ENCODE assay signal across 21 mouse cellular contexts in the genomic region with DNA sequence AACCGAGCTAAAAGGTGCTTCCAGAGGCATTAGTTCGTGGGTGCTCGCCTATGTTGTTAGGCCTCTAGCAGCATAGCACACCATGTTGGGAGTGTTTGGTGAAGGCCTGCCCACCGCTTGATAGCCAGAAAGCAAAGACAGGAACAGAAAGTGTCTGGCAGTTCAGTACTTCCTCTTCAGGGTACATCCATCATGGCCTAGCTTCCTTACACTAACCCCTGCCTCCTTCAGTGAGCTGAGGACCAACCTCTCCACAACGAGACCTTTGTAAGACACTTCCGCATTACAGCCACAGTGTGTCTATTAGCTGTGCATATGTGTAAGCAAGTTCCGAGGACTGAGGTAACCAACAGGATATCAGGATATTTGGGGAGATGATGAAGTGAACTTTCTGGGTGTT. TPM values are rescaled to one million over a fixed set of nuclear protein-coding genes. Genes with fewer than 3 reads are reported as not detected.
DNase-seq lines count a peak whose midpoint lies in the region; ATAC-seq and TF ChIP-seq lines count a peak whose summit lies in the region.
"Had no signal": no experiment of that assay in that cellular context is flagged by ENCODE, and none has a peak within 500 bp of the region (broad histone marks: within the 10 kb centered on the region; RNA-seq: fewer than 3 reads in every experiment).

No protein-coding gene starts in this region.

- ATAC-seq in megakaryocyte progenitor cell, adult 5-6 weeks (replicated peaks; ENCODE audit: poor library complexity): peak; percentile 91
- ATAC-seq: CD4-positive, CD25-positive, alpha-beta regulatory T cell, adult 4 months; forebrain, embryonic 14.5 days; hindbrain, embryonic 16.5 days had no signal

- intact Hi-C loops in left cerebral cortex, postnatal 14 days (cut with DNase I): no loop called here
- intact Hi-C loops in left cerebral cortex, adult 2 months (cut with DNase I): no loop called here

- TF ChIP-seq CTCF in left cerebral cortex, adult 2 months (IDR thresholded peaks at IDR 0.05): no peak
- TF ChIP-seq CTCF in bone marrow macrophage, adult 2 months (IDR thresholded peaks at IDR 0.05; ENCODE audit: low read depth, low read length): no peak

- H3K4me3 ChIP-seq in left cerebral cortex, adult 2 months: no peak overlapping the region
- peak overlapping the region; percentile 17 for H3K4me3 ChIP-seq in bone marrow macrophage, adult 2 months (ENCODE audit: insufficient read depth, low read length)
- H3K4me3 ChIP-seq: kidney, embryonic 15.5 days; liver, embryonic 15.5 days had no signal

- no peak for TF ChIP-seq POLR2A in bone marrow macrophage, adult 2 months (IDR thresholded peaks at IDR 0.05; ENCODE audit: borderline replicate concordance, low read depth, low read length)

- H3K27ac ChIP-seq in left cerebral cortex, adult 2 months: no peak overlapping the region
- peak overlapping the region; percentile 82 for H3K27ac ChIP-seq in bone marrow macrophage, adult 2 months (ENCODE audit: insufficient read depth, low read depth, low read length)
- H3K27ac ChIP-seq: kidney, embryonic 15.5 days; liver, embryonic 15.5 days had no signal

- DNase-seq in left cerebral cortex, postnatal 14 days (ENCODE audit: low spot score in 2 of 2): peak; percentile 14 to 35
- no peak for DNase-seq in left cerebral cortex, adult 2 months (ENCODE audit: extremely low spot score in 1 of 2, low spot score in 2 of 2)
- peak; percentile 63 for DNase-seq in A20 (ENCODE audit: low read depth, low spot score)
- no peak for DNase-seq in thymus, postnatal 0 days (ENCODE audit: low spot score)
- DNase-seq in layer of hippocampus, postnatal 25 days (ENCODE audit: extremely low spot score in 1 of 2, low spot score in 1 of 2): no peak
- DNase-seq in T-cell, adult 2 months (ENCODE audit: low spot score): no peak
- DNase-seq: adrenal gland, postnatal 25 days; cerebellum, postnatal 14 days; heart, postnatal 14 days; right cerebral cortex, postnatal 25 days; thymus, postnatal 25 days had no signal

- peaks cover 56% of the 10 kb centered on the region for H3K4me1 ChIP-seq in bone marrow macrophage, adult 2 months (ENCODE audit: control insufficient read depth, insufficient read depth, low read length)
- H3K4me1 ChIP-seq: kidney, embryonic 15.5 days; liver, embryonic 15.5 days had no signal

RNA-seq across cellular contexts. Expression of a gene that starts 10.4 kb away (rescaled TPM):
- total RNA-seq in left cerebral cortex, postnatal 14 days (2021): not detected
- not detected for total RNA-seq in left cerebral cortex, adult 2 months (2021)
- polyA plus RNA-seq in bone marrow macrophage, adult 2 months (2012; ENCODE audit: insufficient read depth, insufficient read length, missing spikeins): not detected in 2 replicates
- total RNA-seq in megakaryocyte progenitor cell, adult 5-6 weeks (2015): not detected in 2 replicates
- not detected in 2 replicates for total RNA-seq in megakaryocyte progenitor cell, adult 5-6 weeks (2017)
- 0.06 TPM in 1 of 2 replicates, not detected in the other for polyA plus RNA-seq in thymus, postnatal 0 days (2015; fragmentation: Nextera tagmentation; extraction: Ambion mirVana)
- total RNA-seq in layer of hippocampus, postnatal 25 days (2021): under 1 TPM in 1 of 2 experiments, not detected in 1; 0.20 TPM
- total RNA-seq: gastrocnemius, adult 18-20 months; heart, postnatal 14 days; left cerebral cortex, postnatal 36 days had no signal
- polyA plus RNA-seq: CD4-positive, CD25-positive, alpha-beta regulatory T cell, adult 4 months; forebrain, embryonic 14.5 days; hindbrain, embryonic 16.5 days; kidney, embryonic 15.5 days; liver, embryonic 15.5 days; stomach, embryonic 16.5 days had no signal

Comparison
In these comparisons a context has a peak if more than half of its experiments do, and no peak if none do; other contexts are left out.
1. DNase-seq: peak in left cerebral cortex, postnatal 14 days (2 of 2) and A20 (single experiment); none in left cerebral cortex, adult 2 months (0 of 2), thymus, postnatal 0 days (single experiment), layer of hippocampus, postnatal 25 days (0 of 2) and T-cell, adult 2 months (single experiment).